Mouse (Mus musculus): ENCODE data around the gene Pfdn4.
A peak's percentile ranks its signal among the peaks of the same experiment; 100 is the strongest.

Gene Pfdn4

DNA sequence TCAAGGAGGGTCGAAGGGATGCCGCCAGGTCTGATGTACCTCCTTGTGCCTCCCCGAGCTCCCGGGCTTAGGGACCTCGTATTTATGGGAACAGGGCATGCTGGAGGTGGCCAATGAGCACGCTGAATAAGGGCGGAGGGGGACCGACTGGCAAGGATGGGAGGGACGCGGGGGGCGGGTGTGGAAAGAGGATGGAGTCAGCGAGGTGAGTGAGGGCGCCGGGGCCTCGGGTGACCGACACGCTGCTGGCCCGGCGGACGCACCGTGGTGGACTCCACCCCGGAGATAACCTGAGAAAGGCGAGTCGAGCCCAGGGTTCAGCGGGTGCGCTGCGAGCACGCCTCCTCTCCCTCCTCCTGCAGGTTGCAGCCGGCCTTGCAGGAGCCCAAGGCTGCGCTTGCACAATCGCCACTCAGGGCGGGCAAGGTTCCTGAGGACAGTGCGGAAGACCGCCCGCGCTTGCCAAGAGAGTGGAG, 901 bp downstream of the Pfdn4 start, which contains the start of gene Cyp24a1:
TSS of gene Cyp24a1 (minus strand) at position 55 of the 476 bp plus-strand sequence.
- no peak for DNase-seq (ENCODE audit: low spot score in 2 of 2)

DNA sequence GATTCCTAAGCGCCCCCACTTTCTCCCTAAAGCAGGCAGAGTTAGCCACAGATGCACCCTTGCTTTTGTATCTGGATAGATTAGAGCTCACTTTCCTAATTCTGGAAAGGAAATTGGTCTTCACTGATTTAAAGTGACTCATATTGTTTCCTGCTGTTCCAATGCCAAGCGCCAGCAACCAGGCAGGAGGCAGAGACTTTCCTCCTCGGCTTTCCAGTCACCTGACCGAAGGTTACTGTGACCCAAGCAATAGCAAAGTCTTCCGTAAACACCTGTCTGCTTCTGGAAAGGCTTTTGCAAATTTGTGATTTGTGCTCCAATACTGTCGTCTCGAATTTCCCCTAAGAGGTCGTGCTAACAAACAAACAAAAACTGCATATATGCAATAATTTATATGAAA, 1.8 kb downstream of the Pfdn4 start:
- DNase-seq (ENCODE audit: low spot score in 2 of 2): no peak

DNA sequence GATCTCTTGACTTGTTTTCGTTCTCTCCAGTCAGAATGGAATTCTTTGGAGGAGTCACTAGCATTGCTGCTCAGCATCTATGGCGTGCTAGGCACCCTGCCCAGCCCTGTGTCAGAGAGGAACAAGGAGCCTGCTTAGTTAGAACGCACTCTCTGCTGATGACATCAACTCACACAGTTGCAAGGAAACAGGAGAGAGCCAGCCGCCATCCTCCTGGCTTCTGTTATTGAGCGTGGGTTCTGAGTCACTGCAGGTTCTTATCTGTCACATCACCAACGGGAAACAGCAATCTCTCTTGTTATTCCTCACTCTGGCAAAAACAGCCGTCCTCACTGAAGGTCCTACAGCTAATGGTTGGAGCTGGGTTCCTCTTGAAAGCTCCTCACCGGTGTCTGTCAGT, 7.1 kb downstream of the Pfdn4 start:
- DNase-seq (ENCODE audit: low spot score in 2 of 2): no peak

DNA sequence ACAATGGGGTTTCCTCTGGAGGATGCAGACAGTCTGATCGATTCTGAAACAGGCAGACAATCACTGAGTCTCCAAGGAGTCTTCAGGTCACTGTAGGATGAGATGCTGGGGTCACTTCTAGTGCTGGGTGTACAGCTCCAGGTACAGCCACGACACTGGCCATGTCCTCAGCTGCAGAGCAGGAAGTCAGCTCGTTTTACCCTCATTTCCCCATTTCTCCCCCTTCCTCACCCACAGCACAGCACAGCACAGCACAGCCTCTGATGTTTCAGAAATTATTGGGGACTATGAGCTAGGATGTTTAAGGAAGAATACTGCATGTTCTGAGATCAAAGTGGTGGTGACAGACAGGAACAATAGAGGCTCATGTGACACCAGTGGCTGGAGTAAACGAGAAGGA, 7.8 kb downstream of the Pfdn4 start:
- no peak for DNase-seq (ENCODE audit: low spot score in 2 of 2)

DNA sequence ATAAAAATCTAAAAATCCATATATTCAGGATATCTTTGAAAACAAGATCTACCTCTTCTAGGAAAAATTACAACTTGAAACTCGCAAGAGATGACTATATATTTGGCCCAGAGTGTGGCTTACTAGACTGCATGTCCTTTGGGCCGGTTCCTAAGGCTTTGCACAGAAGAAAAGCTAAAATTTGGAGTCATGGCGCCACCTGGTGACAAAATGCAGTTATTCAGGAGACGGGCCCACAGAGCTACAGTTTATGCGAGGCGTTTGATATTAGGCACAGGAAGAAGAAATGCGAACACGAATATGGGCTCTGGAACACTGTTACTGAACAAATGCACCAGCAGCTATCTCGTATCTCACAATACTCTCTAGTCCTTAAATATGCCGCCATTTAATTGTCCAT, 11.5 kb downstream of the Pfdn4 start:
- peak; percentile 67 to 82 for DNase-seq (ENCODE audit: low spot score in 2 of 2)

DNA sequence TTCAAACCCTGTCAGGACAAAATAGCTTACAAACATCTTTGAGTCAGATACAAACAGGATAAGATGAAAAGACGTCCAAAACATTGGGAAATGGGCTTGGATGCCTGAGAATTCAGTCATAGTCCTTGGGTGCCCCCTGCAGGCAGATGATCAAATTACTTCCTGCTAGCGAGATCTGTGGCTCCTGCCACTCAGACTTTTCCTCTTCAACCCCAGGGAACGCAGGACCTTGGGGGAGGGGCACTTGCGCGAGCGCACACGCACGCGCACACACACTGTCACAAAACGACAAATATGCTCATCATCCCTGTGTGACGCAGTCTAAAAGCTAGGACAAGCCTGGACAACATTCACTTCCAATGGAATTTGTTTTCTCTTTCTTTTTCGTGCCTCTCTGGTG, 12.6 kb downstream of the Pfdn4 start:
- DNase-seq (ENCODE audit: low spot score in 2 of 2): peak; percentile 60 to 72

DNA sequence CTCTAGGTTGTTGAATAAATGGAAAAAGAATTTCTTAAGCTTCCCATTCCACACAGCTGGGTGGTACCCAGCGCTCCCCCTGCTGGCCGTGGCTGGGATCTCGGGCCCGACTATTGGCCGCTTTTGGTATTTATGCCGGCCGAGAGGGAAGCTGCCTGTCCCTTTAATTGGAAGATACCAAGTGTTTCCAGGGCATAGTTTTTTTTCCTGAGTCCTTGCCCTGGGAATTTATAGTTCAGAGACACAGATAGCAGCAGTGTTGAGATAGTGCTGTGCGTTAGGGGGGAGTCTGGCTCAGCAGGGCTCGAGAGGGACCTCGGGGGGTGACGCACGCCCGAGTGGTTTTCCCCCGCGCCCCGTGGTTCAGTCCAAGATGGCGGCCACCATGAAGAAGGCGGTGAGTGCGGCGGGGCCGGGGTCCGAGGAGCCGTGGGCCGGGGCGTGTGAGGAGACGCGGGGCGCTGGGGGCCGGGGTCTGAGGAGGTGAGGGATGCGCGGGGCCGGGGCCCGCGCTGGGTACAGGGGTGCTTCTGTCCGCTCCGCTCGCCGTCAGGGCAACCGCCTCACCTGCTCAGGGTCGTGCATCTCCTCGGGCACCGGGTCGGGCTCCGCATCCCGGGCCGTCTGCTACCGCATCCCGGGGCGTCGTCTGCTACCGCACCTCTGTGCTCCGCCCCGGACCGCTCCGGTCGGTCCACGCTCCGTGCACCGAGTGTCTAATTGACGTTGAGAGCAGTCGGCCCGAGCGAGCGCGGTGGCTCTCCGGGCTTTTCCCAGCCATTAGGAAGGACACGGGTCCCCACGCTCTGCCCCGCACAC, 15.1 kb downstream of the Pfdn4 start:
- peak; percentile 86 to 90 for DNase-seq (ENCODE audit: low spot score in 2 of 2)

DNA sequence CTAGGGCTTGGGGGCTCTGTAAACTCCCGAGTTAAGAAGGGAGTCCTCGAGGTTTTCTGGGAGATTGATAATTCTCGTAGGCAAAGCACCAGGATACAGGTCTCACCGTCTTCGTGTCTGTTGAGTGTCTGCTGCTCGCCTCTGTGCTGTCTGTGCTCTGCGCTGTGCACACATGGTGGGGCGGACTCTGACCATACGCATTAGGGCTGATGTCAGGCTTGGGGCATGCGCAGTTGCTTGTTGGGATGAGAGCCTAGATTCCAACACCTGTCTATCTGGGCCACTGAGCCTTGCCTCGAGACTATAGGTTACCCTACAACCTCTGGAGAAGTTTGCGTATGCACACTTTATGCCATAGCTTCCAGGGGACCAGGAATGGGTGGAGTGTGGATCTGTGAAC, 17.5 kb downstream of the Pfdn4 start:
- DNase-seq (ENCODE audit: low spot score in 2 of 2): no peak

DNA sequence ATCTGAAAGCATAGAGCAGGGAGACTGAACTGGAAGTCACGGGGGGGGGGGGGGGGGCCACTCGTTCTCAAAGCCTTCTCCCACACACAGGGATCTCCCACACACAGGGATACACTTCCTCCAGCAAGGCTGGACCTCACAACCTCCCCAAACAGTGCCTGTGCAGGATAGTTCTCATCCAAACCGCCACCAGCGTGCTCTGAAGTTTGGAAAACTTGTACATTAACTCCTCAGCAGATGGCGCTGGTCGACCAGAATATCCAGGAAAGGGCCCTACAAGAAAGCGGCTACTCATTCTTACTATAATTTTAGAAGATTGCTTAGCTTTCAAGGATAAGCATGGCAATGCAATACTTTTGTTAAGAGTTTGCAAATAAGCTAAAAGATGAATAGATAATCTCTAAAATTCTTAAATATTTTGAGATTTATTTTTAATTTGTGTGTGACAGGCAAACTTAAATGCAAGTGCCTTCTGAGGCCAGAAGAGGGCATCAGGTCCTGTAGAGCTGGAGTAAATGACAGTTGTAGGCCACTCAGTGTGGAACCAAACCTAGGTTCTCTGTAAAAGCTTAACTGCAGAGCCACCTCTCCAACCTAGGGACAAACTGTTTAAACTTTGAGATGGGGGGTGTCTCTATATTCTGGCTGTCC, 24.2 kb downstream of the Pfdn4 start:
- no peak for DNase-seq (ENCODE audit: low spot score in 2 of 2)

DNA sequence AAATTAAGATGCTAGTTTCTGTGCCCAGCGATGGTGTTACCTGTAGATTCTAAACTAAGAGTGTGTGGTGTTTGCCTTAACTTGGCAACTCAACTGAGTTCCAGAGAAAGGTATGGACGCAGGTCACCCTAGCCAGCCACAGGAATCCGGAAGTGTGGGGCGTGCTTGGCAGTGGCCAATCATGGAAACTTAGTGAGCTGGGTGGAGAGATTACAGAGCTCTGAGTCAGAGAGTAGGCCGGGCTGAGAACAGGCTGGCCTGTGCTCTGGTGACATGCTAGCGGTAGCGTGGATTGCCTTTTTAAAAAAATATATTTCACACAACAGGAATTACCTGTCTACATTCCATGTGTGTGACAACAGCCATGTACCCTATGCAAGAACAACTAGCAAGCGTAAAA, 30.3 kb downstream of the Pfdn4 start:
- DNase-seq (ENCODE audit: low spot score in 2 of 2): no peak

DNA sequence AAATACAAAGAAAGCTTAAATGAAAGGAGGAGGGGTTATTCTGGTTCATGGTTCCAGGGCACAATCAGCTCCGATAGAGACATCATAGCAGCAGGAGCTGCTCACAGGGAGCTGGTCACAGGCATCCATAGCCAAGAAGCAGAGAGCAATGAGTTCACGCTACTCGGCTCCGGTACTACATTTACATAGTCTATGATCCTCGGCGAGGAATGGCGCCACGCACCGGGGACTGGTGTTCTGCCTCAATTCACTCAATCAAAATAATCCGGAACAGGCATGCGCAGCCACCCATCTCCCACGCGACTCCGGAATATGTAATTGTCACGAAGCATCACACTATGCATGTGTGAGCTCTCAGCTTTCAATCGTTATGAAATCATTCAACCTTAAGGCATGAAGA, 31.8 kb downstream of the Pfdn4 start:
- no peak for DNase-seq (ENCODE audit: low spot score in 2 of 2)

DNA sequence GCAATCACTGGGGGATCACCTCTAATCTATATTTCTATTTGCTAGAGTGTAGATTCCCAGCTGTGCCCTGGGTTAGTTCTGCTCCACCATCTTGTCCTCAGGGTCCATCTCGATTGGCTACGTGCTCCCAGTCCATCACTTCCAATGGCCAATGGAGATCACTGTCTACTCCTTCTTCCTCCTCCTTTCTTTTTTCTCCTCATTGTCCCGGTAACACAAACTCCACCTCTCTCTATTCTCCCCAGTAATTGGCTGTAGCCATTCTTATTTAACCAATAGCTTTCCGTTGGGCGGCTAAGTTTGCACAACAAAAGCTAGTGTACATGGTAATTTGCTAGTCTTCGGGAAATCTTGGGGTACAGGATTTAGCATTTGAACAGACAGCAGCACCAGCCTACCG, 33.5 kb downstream of the Pfdn4 start:
- DNase-seq (ENCODE audit: low spot score in 2 of 2): no peak

DNA sequence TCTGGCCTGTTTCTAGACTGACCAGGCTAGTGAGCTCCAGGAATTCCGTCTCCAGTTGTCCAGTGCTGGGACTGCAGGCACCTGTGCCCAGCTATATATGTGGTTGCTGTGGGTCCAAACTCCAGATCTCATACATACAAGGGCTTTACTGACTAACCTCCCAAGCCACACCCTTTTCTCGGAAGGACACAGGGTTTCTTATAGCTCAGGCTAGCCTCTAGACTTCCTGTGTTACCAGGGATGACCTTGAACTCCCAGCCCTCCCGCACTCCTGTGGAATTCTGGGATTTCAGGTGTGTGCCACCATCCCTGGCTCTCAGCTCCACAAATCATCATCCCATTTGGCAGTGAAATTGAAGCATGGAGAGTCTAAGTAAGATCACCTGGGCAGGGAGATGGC, 34.0 kb downstream of the Pfdn4 start:
- DNase-seq (ENCODE audit: low spot score in 2 of 2): no peak

DNA sequence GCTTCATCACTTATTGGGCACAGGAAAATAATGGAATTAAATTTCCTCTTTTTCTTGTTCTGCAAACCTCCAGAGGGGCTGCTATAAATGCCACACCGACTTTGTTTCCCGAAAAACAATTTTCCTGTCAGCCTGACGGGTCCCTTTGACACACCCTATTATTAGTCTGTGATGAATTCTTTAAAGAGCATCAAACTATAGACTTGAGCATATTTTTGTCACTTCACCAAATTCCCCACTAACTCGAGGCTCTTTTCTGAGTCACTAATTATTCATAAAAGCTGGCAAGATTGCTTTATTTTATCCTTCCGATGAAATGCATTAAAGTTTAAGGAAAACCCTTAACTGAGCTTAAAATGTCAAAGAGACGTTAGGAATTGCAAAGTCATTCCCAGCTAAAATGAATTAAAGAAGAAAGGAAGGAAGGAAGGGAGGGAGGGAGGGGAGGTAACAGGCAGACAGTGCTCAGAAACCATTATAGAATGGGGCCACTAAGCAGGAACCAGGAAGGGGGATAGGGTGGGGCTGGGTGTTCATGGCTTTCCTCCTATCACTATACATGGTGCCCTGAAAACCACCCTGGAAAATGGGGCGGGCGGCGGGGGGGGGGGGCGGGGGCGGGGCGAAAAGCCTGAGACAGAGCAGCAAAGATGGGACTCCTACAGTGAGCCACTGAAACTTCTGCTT, 38.0 kb downstream of the Pfdn4 start:
- no peak for DNase-seq (ENCODE audit: low spot score in 2 of 2)

DNA sequence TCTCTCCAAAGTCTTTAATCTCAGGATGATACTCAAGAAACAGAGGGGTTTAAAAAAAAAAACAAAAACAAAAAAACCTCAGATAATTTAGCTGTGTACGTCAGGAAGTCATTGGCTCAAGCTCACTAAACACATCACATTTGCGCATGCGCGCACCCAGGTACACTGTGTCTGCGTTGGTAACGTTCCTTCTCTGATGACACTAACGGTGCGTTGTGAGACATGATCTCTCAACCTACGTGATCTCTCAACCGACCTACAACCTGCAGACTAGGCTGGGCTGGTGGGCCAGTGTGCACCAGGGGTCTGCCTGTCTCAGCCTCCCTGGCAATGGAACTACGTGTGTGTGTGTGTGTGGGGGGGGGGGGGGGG, 38.6 kb downstream of the Pfdn4 start:
- DNase-seq (ENCODE audit: low spot score in 2 of 2): no peak

DNA sequence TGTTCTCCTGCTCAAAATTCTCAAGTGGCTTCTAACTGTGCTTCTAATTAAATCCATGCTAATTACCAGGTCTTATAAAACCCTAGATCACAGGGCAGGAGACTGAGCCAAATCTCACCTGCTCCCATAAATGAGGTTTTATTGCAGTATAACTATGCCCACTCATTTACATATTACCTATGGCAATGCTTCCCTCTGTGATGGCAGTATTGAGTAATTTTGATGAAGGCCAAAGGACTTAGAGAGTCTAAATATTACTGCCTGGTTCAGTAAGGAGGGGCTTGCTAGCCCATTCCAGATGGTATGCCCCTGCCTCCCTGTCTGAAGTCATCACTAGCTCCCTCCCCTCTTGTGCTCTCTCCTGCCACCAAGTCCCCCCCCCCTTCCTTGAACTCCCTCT, 39.6 kb downstream of the Pfdn4 start:
- no peak for DNase-seq (ENCODE audit: low spot score in 2 of 2)

DNA sequence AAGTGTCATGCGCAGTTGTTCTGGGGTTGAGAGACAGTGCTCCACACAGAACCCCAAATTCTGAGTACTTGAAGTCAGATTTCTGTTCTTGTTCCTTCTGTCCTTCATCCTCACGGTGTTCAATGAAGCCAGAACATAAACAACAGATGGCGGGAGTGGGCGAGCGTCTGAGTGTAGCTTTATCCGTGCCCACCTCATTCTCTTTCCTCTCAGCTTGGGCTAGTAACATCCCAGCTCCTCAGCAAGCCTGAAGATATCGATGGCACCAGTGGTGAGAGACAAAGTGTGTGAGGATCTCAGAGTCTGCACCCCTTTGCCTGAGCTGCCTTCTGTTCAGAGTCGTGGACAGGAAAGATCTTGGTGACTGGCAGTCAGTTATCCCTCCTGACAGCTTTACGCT, 43.0 kb downstream of the Pfdn4 start:
- DNase-seq (ENCODE audit: low spot score in 2 of 2): no peak

DNA sequence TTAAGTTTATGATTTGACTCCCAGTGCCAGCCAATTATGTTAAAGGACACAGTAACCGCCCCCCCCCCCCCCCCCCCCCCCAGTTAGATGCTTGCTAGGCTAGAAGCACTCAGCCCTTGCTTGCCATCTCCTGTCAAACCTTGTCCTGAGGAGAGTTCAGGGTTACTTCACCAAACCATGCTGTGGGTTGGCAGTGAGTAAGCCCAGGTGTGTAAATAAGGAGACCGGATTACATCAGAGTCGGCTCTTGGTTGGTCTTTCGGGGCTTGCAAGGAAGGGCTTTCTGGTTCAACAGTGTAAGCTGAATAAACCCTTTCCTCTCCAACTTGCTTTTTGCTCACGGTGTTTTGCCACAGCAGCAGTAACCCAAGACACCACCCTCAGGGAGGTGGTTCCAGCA, 47.4 kb downstream of the Pfdn4 start:
- no peak for DNase-seq (ENCODE audit: low spot score in 2 of 2)

DNA sequence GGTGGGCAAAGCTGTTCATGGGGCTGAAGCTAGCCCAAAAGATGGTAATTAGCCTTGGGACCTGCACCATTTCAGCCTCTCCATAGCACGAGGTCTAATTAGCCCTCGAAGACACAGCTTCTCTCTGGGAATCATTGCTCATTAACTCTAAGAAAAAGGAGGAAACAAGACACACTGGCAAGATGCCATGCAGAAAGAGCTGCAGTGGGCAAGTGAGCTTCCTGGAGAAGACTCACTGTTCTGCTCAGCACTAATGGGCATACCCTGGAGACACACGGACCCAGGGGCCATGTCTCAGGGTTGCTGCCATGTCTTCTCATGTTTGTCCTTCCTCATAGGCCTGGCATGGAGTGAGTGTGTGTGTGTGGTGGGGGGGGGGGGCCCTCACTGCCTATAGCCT, 47.9 kb downstream of the Pfdn4 start:
- DNase-seq (ENCODE audit: low spot score in 2 of 2): no peak

DNA sequence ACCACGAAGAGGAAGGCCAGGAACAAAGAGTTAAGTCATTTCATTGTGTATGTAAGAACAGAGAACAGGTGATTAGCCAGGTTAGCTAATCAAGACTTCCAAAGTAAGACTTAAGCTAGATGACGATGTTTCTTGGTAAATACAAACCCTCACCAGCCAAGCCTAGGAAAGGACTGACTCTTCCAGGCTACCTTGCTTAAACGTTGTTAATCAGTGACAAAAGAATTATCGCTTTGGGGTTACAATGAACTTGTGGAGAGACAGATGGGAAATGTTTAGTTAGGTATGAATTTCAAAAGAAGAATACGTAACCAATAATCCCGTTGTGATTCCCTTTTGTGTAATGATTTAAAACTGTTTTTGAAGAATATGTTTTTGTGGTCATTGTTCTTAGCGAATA, 48.7 kb downstream of the Pfdn4 start:
- no peak for DNase-seq (ENCODE audit: low spot score in 2 of 2)

DNA sequence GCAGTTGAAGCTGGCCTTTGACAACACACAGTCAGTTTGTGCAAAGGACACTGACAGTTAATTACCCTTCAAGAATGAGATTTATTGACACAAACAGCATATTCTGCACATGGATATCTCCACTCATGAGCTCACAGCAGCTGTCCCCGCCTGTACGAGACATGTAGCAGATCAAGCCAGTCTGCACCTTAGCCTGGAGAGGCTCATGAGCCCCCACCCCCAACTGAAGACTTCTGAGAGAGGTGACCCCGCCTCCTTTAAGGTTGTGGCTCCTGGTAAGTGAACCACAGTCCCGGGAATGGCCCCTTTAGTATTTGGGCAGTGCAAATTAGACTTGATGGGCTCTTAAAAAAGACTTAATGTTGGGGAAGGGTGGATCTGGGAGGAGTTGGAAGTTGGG, 49.5 kb downstream of the Pfdn4 start:
- DNase-seq (ENCODE audit: low spot score in 2 of 2): no peak

DNA sequence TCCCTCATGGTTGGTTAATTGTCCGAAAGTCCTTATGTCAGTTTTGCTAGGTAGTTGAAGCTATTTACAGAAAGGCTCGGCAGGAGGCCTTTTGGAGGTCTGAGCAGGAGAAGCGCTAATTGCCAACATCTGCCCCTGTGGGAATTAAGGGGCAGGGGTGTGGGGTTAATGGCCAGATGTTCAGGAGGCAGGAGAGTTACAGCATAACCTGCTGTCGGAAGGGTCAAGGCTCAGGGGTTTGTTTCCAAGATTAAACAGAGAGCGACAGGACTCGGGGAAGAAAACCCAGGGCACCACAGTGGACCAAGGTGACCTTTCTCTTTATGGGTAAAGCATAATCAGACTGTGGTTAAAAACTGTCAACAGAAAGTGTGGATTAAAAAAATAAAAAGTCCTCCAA, 51.3 kb downstream of the Pfdn4 start:
- no peak for DNase-seq (ENCODE audit: low spot score in 2 of 2)

DNA sequence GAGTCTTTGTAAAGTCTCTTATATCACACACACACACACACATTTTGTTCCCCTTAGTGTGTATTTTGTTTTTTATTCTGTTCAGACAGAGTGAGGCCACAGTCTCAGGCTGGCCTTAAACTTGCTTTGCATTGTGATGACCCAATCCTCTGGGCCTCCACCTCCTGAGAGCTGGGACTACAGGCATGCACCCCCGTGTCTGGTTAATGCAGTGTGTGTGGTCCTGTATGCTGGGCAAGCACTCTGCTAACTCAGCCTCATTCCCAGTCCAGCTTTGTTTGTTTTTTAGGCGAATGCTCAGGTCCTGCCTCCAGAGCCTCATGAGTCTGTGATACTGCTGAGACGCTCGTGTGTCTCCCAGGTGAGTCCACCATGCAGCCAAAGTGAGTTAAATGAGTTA, 51.8 kb downstream of the Pfdn4 start:
- DNase-seq (ENCODE audit: low spot score in 2 of 2): no peak

All from natural killer cell, adult 2 months (primary cell).